ENCODE assay signal across 12 mouse cellular contexts in genomic region chr7:71963456-71963855, GRCm38 (mm10).
DNase-seq lines count a peak whose midpoint lies in the region; ATAC-seq and TF ChIP-seq lines count a peak whose summit lies in the region.
"Had no signal": no experiment of that assay in that cellular context is flagged by ENCODE, and none has a peak within 500 bp of the region (broad histone marks: within the 10 kb centered on the region; RNA-seq: fewer than 3 reads in every experiment).

No protein-coding gene starts in this region.

- H3K4me1 ChIP-seq in kidney, embryonic 14.5 days (ENCODE audit: control insufficient read depth, insufficient read depth, low read length), result no peaks in the 10 kb centered on the region
- 0 out of 2 replicates have a peak, but pooled peaks cover 5% of the 10 kb centered on the region for H3K4me1 ChIP-seq in kidney, postnatal 0 days (replicated peaks; ENCODE audit: insufficient read depth, low read length)

- 69% methylated on average over 4 of the region's 4 CpGs for WGBS in kidney, embryonic 14.5 days
- WGBS in kidney, postnatal 0 days, result 59% methylated on average over 4 of the region's 4 CpGs

- H3K9ac ChIP-seq in kidney, embryonic 14.5 days (ENCODE audit: low read depth, low read length), result no peak overlapping the region
- no peak overlapping the region for H3K9ac ChIP-seq in kidney, postnatal 0 days (ENCODE audit: low read depth, low read length)
- H3K9ac ChIP-seq: hindbrain, embryonic 13.5 days; neural tube, embryonic 13.5 days had no signal

- no peak overlapping the region for H3K4me3 ChIP-seq in kidney, embryonic 14.5 days (ENCODE audit: low read length)
- no peak overlapping the region for H3K4me3 ChIP-seq in kidney, postnatal 0 days (replicated peaks; ENCODE audit: low read depth, low read length)
- H3K4me3 ChIP-seq: embryonic facial prominence, embryonic 10.5 days; hindbrain, embryonic 13.5 days; neural tube, embryonic 13.5 days had no signal

- H3K27ac ChIP-seq in kidney, embryonic 14.5 days (ENCODE audit: low read depth, low read length), result no peak overlapping the region
- no peak overlapping the region for H3K27ac ChIP-seq in kidney, postnatal 0 days
- H3K27ac ChIP-seq: embryonic facial prominence, embryonic 10.5 days; hindbrain, embryonic 13.5 days; neural tube, embryonic 13.5 days had no signal

- no peaks in the 10 kb centered on the region for H3K27me3 ChIP-seq in kidney, embryonic 14.5 days (ENCODE audit: control insufficient read depth, insufficient read depth, low read length)
- no peaks in the 10 kb centered on the region for H3K27me3 ChIP-seq in kidney, postnatal 0 days (ENCODE audit: insufficient read depth, low read length)
- H3K27me3 ChIP-seq: hindbrain, embryonic 13.5 days; neural tube, embryonic 13.5 days had no signal

- no peak overlapping the region for H3K4me2 ChIP-seq in kidney, embryonic 14.5 days (replicated peaks; ENCODE audit: low read depth, low read length)
- no peak overlapping the region for H3K4me2 ChIP-seq in kidney, postnatal 0 days (ENCODE audit: low read length)
- H3K4me2 ChIP-seq: hindbrain, embryonic 13.5 days; neural tube, embryonic 13.5 days had no signal

- DNase-seq in kidney, adult 18-20 months, result peak; percentile 25
- DNase-seq in adrenal gland, postnatal 36 days, result peak; percentile 55 to 59
- DNase-seq in kidney, postnatal 0 days (ENCODE audit: low spot score), result peak; percentile 45
- peak; percentile 51 for DNase-seq in lung, postnatal 25 days (ENCODE audit: low spot score)
- no peak for DNase-seq in left cerebral cortex, adult 18-20 months (ENCODE audit: low spot score in 2 of 2)
- DNase-seq in thymus, adult 18-20 months, result no peak
- DNase-seq: thymus, adult 2 months had no signal

- TF ChIP-seq CTCF in kidney, postnatal 0 days (IDR thresholded peaks at IDR 0.05; ENCODE audit: low read depth), result peak; percentile 55; the same call in 1 of the 2 replicates

- ATAC-seq in kidney, embryonic 14.5 days (ENCODE audit: low FRiP score, low TSS enrichment), result no peak
- no peak for ATAC-seq in kidney, postnatal 0 days (replicated peaks; ENCODE audit: low FRiP score, low read depth)
- no peak for ATAC-seq in activated CD4-positive, CD25-positive, alpha-beta regulatory T cell, adult 4 months

- no peaks in the 10 kb centered on the region for H3K9me3 ChIP-seq in kidney, embryonic 14.5 days (ENCODE audit: control insufficient read depth, low read length)
- H3K9me3 ChIP-seq in kidney, postnatal 0 days (replicated peaks; ENCODE audit: low read length), result no peaks in the 10 kb centered on the region
- H3K9me3 ChIP-seq: embryonic facial prominence, embryonic 10.5 days; hindbrain, embryonic 13.5 days; neural tube, embryonic 13.5 days had no signal

- H3K36me3 ChIP-seq in kidney, embryonic 14.5 days (ENCODE audit: control insufficient read depth, insufficient read depth, low read length), result no peaks in the 10 kb centered on the region
- H3K36me3 ChIP-seq in kidney, postnatal 0 days (ENCODE audit: insufficient read depth, low read length), result no peaks in the 10 kb centered on the region
- H3K36me3 ChIP-seq: embryonic facial prominence, embryonic 10.5 days; hindbrain, embryonic 13.5 days; neural tube, embryonic 13.5 days had no signal

Comparison
In these comparisons a context has a peak if more than half of its experiments do, and no peak if none do; other contexts are left out.
1. DNase-seq: peak in kidney, adult 18-20 months (single experiment), adrenal gland, postnatal 36 days (2 of 2), kidney, postnatal 0 days (single experiment) and lung, postnatal 25 days (single experiment); none in left cerebral cortex, adult 18-20 months (0 of 2) and thymus, adult 18-20 months (0 of 2).